Mouse (Mus musculus): ENCODE data around the gene Mrc1. TPM values are rescaled to one million over a fixed set of nuclear protein-coding genes. Genes with fewer than 3 reads are reported as not detected.
"Not testable (repeated sequence)": the region's sequence is repeated elsewhere in the genome, so short reads cannot be mapped to it uniquely, and the experiment has no call there.

Gene Mrc1
- polyA plus RNA-seq, 1 experiment = 0.19 TPM

DNA sequence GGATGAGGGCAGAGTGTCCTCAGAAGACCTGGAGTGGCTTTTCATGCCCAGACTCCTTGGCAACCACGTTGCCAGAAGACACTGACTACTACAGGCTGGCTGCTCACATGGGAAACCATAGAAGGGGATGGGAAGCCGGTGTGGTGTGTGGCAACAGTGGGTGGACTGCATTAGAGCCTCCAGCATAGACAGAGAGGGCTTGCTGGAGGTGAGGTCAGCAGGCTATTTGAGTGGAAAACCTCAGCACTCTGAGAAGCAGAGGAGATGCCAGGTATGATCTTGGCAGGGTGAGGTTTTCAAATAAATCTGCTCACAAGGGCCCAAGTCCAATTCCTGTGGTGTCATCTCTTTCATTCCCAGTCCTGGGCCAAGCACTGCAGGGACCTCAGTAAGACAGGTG is 29.6 kb upstream of the Mrc1 start:
- Histone ChIP-seq H3K4me1 (ENCODE audit: control insufficient read depth, insufficient read depth, low read length) (no peaks in the 10 kb centered on the region), H3K27ac (ENCODE audit: insufficient read depth, low read length) (no peak overlapping the region), H3K4me3 (ENCODE audit: low read depth, low read length) (no peak overlapping the region), H3K27me3 (ENCODE audit: control insufficient read depth, insufficient read depth, low read length, poor library complexity, severe bottlenecking) (no peaks in the 10 kb centered on the region), H3K9me3 (replicated peaks; ENCODE audit: control insufficient read depth, insufficient read depth, low read length, poor library complexity, severe bottlenecking) (no peaks in the 10 kb centered on the region), H3K36me3 (ENCODE audit: control insufficient read depth, insufficient read depth, low read length, poor library complexity, severe bottlenecking) (no peaks in the 10 kb centered on the region), H3K9ac (ENCODE audit: low read depth, poor library complexity, severe bottlenecking) (no peak overlapping the region)
- TF ChIP-seq CTCF (IDR thresholded peaks at IDR 0.05; ENCODE audit: low read depth, low read length) (no peak), EP300 (IDR thresholded peaks at IDR 0.05; ENCODE audit: insufficient read depth, low read depth, low read length) (no peak), POLR2A (IDR thresholded peaks at IDR 0.05; ENCODE audit: insufficient read depth, low read length) (no peak)

DNA sequence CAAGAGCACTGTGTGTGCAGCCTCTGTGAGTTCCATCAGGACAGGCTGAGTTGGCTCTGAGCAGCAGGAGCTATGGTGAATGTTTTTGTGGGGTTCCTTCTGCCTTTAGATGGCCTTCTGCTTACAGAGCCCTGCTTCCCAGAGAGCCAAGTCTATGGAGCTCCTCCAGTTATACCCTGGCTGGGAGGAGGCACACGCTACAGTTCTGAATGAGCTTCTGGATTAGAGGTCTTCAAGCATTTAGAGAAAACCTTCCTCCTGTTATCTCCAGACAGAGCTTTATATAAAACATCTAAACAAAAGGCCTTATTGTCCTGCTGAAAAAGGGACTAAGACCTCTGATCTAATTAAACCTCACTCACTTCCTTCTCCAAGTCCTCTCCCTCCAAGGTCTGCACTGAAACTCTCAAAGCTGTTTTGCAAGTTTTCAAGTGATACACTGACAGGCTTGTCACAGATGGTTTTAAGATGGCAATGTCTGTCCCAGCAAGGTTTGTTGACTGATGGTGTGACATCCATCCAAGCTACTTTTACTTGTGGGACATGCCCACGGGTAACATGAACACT is 28.2 kb upstream of the Mrc1 start:
- not testable (repeated sequence) for H3K27me3 ChIP-seq (ENCODE audit: control insufficient read depth, insufficient read depth, low read length, poor library complexity, severe bottlenecking); H3K9ac ChIP-seq (ENCODE audit: low read depth, poor library complexity, severe bottlenecking); H3K27ac ChIP-seq (ENCODE audit: insufficient read depth, low read length)

GRCm38 (mm10) chr2:14204308-14204707 is 24.9 kb upstream of the Mrc1 start:
- no peaks in the 10 kb centered on the region for H3K27me3 ChIP-seq (ENCODE audit: control insufficient read depth, insufficient read depth, low read length, poor library complexity, severe bottlenecking)
- no peak overlapping the region for H3K9ac ChIP-seq (ENCODE audit: low read depth, poor library complexity, severe bottlenecking)
- H3K4me1 ChIP-seq (ENCODE audit: control insufficient read depth, insufficient read depth, low read length) = no peaks in the 10 kb centered on the region
- H3K36me3 ChIP-seq (ENCODE audit: control insufficient read depth, insufficient read depth, low read length, poor library complexity, severe bottlenecking) = no peaks in the 10 kb centered on the region
- TF ChIP-seq EP300 (IDR thresholded peaks at IDR 0.05; ENCODE audit: insufficient read depth, low read depth, low read length) (no peak), POLR2A (IDR thresholded peaks at IDR 0.05; ENCODE audit: insufficient read depth, low read length) (no peak)
- H3K4me3 ChIP-seq (ENCODE audit: low read depth, low read length) = no peak overlapping the region
- H3K27ac ChIP-seq (ENCODE audit: insufficient read depth, low read length) = no peak overlapping the region
- no peaks in the 10 kb centered on the region for H3K9me3 ChIP-seq (replicated peaks; ENCODE audit: control insufficient read depth, insufficient read depth, low read length, poor library complexity, severe bottlenecking)

More for the DNA sequence above, 28.2 kb upstream of the Mrc1 start:
- not testable (repeated sequence) for H3K36me3 ChIP-seq (ENCODE audit: control insufficient read depth, insufficient read depth, low read length, poor library complexity, severe bottlenecking); H3K4me3 ChIP-seq (ENCODE audit: low read depth, low read length); H3K4me1 ChIP-seq (ENCODE audit: control insufficient read depth, insufficient read depth, low read length); H3K9me3 ChIP-seq (replicated peaks; ENCODE audit: control insufficient read depth, insufficient read depth, low read length, poor library complexity, severe bottlenecking)

GRCm38 (mm10) chr2:14206798-14207197 is 22.4 kb upstream of the Mrc1 start:
- Histone ChIP-seq H3K9ac (ENCODE audit: low read depth, poor library complexity, severe bottlenecking) (no peak overlapping the region), H3K36me3 (ENCODE audit: control insufficient read depth, insufficient read depth, low read length, poor library complexity, severe bottlenecking) (no peaks in the 10 kb centered on the region), H3K4me1 (ENCODE audit: control insufficient read depth, insufficient read depth, low read length) (no peaks in the 10 kb centered on the region), H3K4me3 (ENCODE audit: low read depth, low read length) (no peak overlapping the region), H3K9me3 (replicated peaks; ENCODE audit: control insufficient read depth, insufficient read depth, low read length, poor library complexity, severe bottlenecking) (no peaks in the 10 kb centered on the region), H3K27ac (ENCODE audit: insufficient read depth, low read length) (no peak overlapping the region), H3K27me3 (ENCODE audit: control insufficient read depth, insufficient read depth, low read length, poor library complexity, severe bottlenecking) (no peaks in the 10 kb centered on the region)
- TF ChIP-seq POLR2A (IDR thresholded peaks at IDR 0.05; ENCODE audit: insufficient read depth, low read length) = no peak

GRCm38 (mm10) chr2:14210731-14211130 is 18.5 kb upstream of the Mrc1 start:
- Histone ChIP-seq H3K4me3 (ENCODE audit: low read depth, low read length) (no peak overlapping the region), H3K27ac (ENCODE audit: insufficient read depth, low read length) (no peak overlapping the region), H3K36me3 (ENCODE audit: control insufficient read depth, insufficient read depth, low read length, poor library complexity, severe bottlenecking) (no peaks in the 10 kb centered on the region), H3K4me1 (ENCODE audit: control insufficient read depth, insufficient read depth, low read length) (no peaks in the 10 kb centered on the region), H3K9me3 (replicated peaks; ENCODE audit: control insufficient read depth, insufficient read depth, low read length, poor library complexity, severe bottlenecking) (no peaks in the 10 kb centered on the region), H3K27me3 (ENCODE audit: control insufficient read depth, insufficient read depth, low read length, poor library complexity, severe bottlenecking) (no peaks in the 10 kb centered on the region), H3K9ac (ENCODE audit: low read depth, poor library complexity, severe bottlenecking) (no peak overlapping the region)
- no peak for TF ChIP-seq EP300 (IDR thresholded peaks at IDR 0.05; ENCODE audit: insufficient read depth, low read depth, low read length)
- TF ChIP-seq CTCF (IDR thresholded peaks at IDR 0.05; ENCODE audit: low read depth, low read length) = no peak
- TF ChIP-seq POLR2A (IDR thresholded peaks at IDR 0.05; ENCODE audit: insufficient read depth, low read length) = no peak

- TF ChIP-seq EP300 (IDR thresholded peaks at IDR 0.05; ENCODE audit: insufficient read depth, low read depth, low read length) (no peak), POLR2A (IDR thresholded peaks at IDR 0.05; ENCODE audit: insufficient read depth, low read length) (no peak), CTCF (IDR thresholded peaks at IDR 0.05; ENCODE audit: low read depth, low read length) (no peak)
- no peak overlapping the region for H3K4me3 ChIP-seq (ENCODE audit: low read depth, low read length)
- H3K9me3 ChIP-seq (replicated peaks; ENCODE audit: control insufficient read depth, insufficient read depth, low read length, poor library complexity, severe bottlenecking) = no peaks in the 10 kb centered on the region
- H3K27ac ChIP-seq (ENCODE audit: insufficient read depth, low read length) = no peak overlapping the region
- no peak overlapping the region for H3K9ac ChIP-seq (ENCODE audit: low read depth, poor library complexity, severe bottlenecking)
- no peaks in the 10 kb centered on the region for H3K27me3 ChIP-seq (ENCODE audit: control insufficient read depth, insufficient read depth, low read length, poor library complexity, severe bottlenecking)
- no peaks in the 10 kb centered on the region for H3K36me3 ChIP-seq (ENCODE audit: control insufficient read depth, insufficient read depth, low read length, poor library complexity, severe bottlenecking)
- no peaks in the 10 kb centered on the region for H3K4me1 ChIP-seq (ENCODE audit: control insufficient read depth, insufficient read depth, low read length)
These were observed 17.6 kb upstream of the Mrc1 start for GRCm38 (mm10) chr2:14211606-14212005.
